Mouse (Mus musculus) myocyte (in vitro differentiated cells): Measurements from ENCODE around the gene Cacna2d4.
A peak's percentile ranks its signal among the peaks of the same experiment; 100 is the strongest.

ENCODE experiments used
- E2F4 ChIP-seq: IDR thresholded peaks from one replicate; pipeline ENCODE4 v1.6.1; 2011; ENCODE audit warnings: mild to moderate bottlenecking, control low read depth, moderate library complexity; ENCODE audit not compliant: insufficient read depth
- MAX ChIP-seq: IDR thresholded peaks from one replicate; pipeline ENCODE4 v1.6.1; 2011; ENCODE audit warnings: low read depth, mild to moderate bottlenecking, control low read depth
- MYOD1 ChIP-seq, 3 experiments: IDR thresholded peaks; one replicate each; pipeline ENCODE4 v1.6.1; 2011; ENCODE audit warnings: control low read depth in 2 of 3, low read depth in 2 of 3, mild to moderate bottlenecking in 2 of 3, moderate library complexity in 1 of 3; ENCODE audit not compliant: insufficient read length in 2 of 3, control insufficient read depth in 1 of 3
- MYOG ChIP-seq, 3 experiments: IDR thresholded peaks; one replicate each; pipeline ENCODE4 v1.6.1; 2011; ENCODE audit warnings: control low read depth in 2 of 3, low read depth in 2 of 3, mild to moderate bottlenecking in 2 of 3; ENCODE audit not compliant: insufficient read length in 2 of 3, control insufficient read depth in 1 of 3, insufficient read depth in 1 of 3
- POLR2A ChIP-seq: IDR thresholded peaks from one replicate; pipeline ENCODE4 v1.6.1; 2011; ENCODE audit warnings: low read depth, mild to moderate bottlenecking, control low read depth, moderate library complexity; ENCODE audit not compliant: insufficient read length
- POLR2AphosphoS2 ChIP-seq: IDR thresholded peaks from one replicate; pipeline ENCODE4 v1.6.1; 2011; ENCODE audit warnings: low read depth, control low read depth; ENCODE audit not compliant: insufficient read length
- REST ChIP-seq: IDR thresholded peaks from one replicate; pipeline ENCODE4 v1.6.1; 2011; ENCODE audit warnings: mild to moderate bottlenecking, control low read depth, moderate library complexity; ENCODE audit not compliant: insufficient read depth, insufficient read length
- SRF ChIP-seq: IDR thresholded peaks from one replicate; pipeline ENCODE4 v1.6.1; 2011; ENCODE audit warnings: low read depth; ENCODE audit not compliant: control insufficient read depth, insufficient read length
- TCF12 ChIP-seq: IDR thresholded peaks from one replicate; pipeline ENCODE4 v1.6.1; 2011; ENCODE audit warnings: mild to moderate bottlenecking, control low read depth; ENCODE audit not compliant: poor library complexity, insufficient read depth, severe bottlenecking
- TCF3 ChIP-seq: IDR thresholded peaks from one replicate; pipeline ENCODE4 v1.6.1; 2011; ENCODE audit warnings: low read depth, control low read depth; ENCODE audit not compliant: insufficient read length
- USF1 ChIP-seq: IDR thresholded peaks from one replicate; pipeline ENCODE4 v1.6.1; 2011; ENCODE audit warnings: low read depth, mild to moderate bottlenecking, control low read depth, moderate library complexity

- TF ChIP-seq POLR2A = no peak
- TF ChIP-seq MYOG (IDR thresholded peaks at IDR 0.05; ENCODE audit: control insufficient read depth in 1 of 3, insufficient read depth in 1 of 3, insufficient read length in 2 of 3, low read depth in 2 of 3) = peak in 1 of 3 experiments; percentile 51
- no peak for TF ChIP-seq USF1
- no peak for TF ChIP-seq TCF12
- no peak for TF ChIP-seq POLR2AphosphoS2
- no peak for TF ChIP-seq SRF
- TF ChIP-seq E2F4 = no peak
- TF ChIP-seq MAX = no peak
- TF ChIP-seq REST = no peak
- TF ChIP-seq MYOD1 (IDR thresholded peaks at IDR 0.05; ENCODE audit: control insufficient read depth in 1 of 3, insufficient read length in 2 of 3, low read depth in 2 of 3) = no peak
- TF ChIP-seq TCF3 = no peak
Measured at GRCm38 (mm10) chr6:119330506-119330905, 94.2 kb downstream of the Cacna2d4 start, which contains the start of gene Lrtm2.
